Mouse (Mus musculus) midbrain, embryonic 14.5 days (tissue): Measurements from ENCODE around the gene Dock10. TPM values are rescaled to one million over a fixed set of nuclear protein-coding genes. Genes with fewer than 3 reads are reported as not detected.

Experiments used
- ATAC-seq: fragments of 200-750 bp; cut with Nextera tagmentation; 2 replicates; pipeline ENCODE4 v1.8.0; 2017; ENCODE audit warnings: moderate number of reproducible peaks, moderate library complexity; ENCODE audit not compliant: low FRiP score, low TSS enrichment
- DNase-seq: peaks from one replicate; pipeline ENCODE4 v3.0.0-alpha.2; 2015
- H3K27ac ChIP-seq: fragments of 300-500 bp; sonication (generic); replicated peaks from 2 replicates; pipeline ENCODE4 v1.5.1; 2014; ENCODE audit warnings: mild to moderate bottlenecking, low read depth, low read length, moderate library complexity
- H3K27me3 ChIP-seq: fragments of 300-500 bp; sonication (generic); 2 replicates; pipeline ENCODE4 v1.6.1; 2014; ENCODE audit warnings: low read length, control low read depth, mixed read lengths; ENCODE audit not compliant: control insufficient read depth, insufficient read depth
- H3K36me3 ChIP-seq: fragments of 300-500 bp; sonication (generic); 2 replicates; pipeline ENCODE4 v1.6.1; 2014; ENCODE audit warnings: low read length, control low read depth; ENCODE audit not compliant: control insufficient read depth, insufficient read depth
- H3K4me1 ChIP-seq: fragments of 300-500 bp; sonication (generic); 2 replicates; pipeline ENCODE4 v1.6.1; 2014; ENCODE audit warnings: mild to moderate bottlenecking, antibody characterized with exemption, low read length, control low read depth; ENCODE audit not compliant: control insufficient read depth, insufficient read depth
- H3K4me2 ChIP-seq: fragments of 300-500 bp; sonication (generic); 2 replicates; pipeline ENCODE4 v1.6.1; 2014; ENCODE audit warnings: mild to moderate bottlenecking, low read length, moderate library complexity
- H3K4me3 ChIP-seq: fragments of 300-500 bp; sonication (generic); replicated peaks from 2 replicates; pipeline ENCODE4 v1.5.1; 2014; ENCODE audit warnings: low read depth, low read length
- H3K9ac ChIP-seq: fragments of 300-500 bp; sonication (generic); replicated peaks from 2 replicates; pipeline ENCODE4 v1.6.1; 2014; ENCODE audit warnings: mild to moderate bottlenecking, low read length, moderate library complexity
- H3K9me3 ChIP-seq: fragments of 300-500 bp; sonication (generic); 2 replicates; pipeline ENCODE4 v1.6.1; 2016; ENCODE audit warnings: low read length, control low read depth, mixed read lengths; ENCODE audit not compliant: control insufficient read depth
- WGBS: fragments of 180-500 bp; shearing (Covaris S2); extraction: QIAGEN DNeasy Blood & Tissue Kit; methylation state at CpG from one replicate; pipeline ENCODE4 v1.1.7; 2014; 5-methylcytosine and 5-hydroxymethylcytosine counted together
- polyA plus RNA-seq: library from polyadenylated mRNA; unstranded; fragments of >200 nt; fragmentation: Nextera tagmentation; extraction: Ambion mirVana; gene quantifications from 2 replicates; pipeline ENCODE4 v1.2.1, GENCODE M21; 2014

Gene Dock10
- polyA plus RNA-seq, 1 experiment from 2014 or later: 3.1 TPM

DNA sequence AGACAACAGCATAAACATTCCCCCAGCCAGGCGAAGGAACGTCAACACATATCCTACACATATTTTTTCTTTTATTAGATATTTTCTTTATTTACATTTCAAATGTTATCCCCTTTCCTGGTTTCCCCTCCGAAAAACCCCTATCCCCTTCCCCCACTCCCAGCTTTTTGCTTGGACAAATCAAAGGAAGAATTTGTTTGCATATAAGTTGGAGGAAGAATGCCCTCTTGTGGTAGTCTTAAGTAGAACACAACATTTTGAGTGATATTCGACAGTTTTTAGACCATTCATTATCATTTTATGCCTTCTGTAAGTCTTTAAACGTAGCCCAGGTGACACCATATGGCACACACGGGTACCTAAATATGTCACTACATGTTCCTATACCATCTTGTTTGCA, 242.5 kb downstream of the Dock10 start:
- H3K4me2 ChIP-seq: no peak overlapping the region
- no peaks in the 10 kb centered on the region for H3K9me3 ChIP-seq
- no peak overlapping the region for H3K4me3 ChIP-seq
- no peak overlapping the region for H3K27ac ChIP-seq
- 52% methylated on average over 6 of the region's 6 CpGs for WGBS
- H3K9ac ChIP-seq: no peak overlapping the region
- DNase-seq (peak; percentile 76), ATAC-seq (no peak; the same call in 1 of the 2 replicates)
- no peaks in the 10 kb centered on the region for H3K4me1 ChIP-seq
- H3K27me3 ChIP-seq: no peaks in the 10 kb centered on the region
- no peaks in the 10 kb centered on the region for H3K36me3 ChIP-seq

GRCm38 (mm10) chr1:80512210-80512948, 245.9 kb downstream of the Dock10 start:
- ATAC-seq: peak; percentile 56; the same call in 1 of the 2 replicates
- Histone ChIP-seq H3K9me3 (no peaks in the 10 kb centered on the region), H3K4me2 (no peak overlapping the region), H3K36me3 (no peaks in the 10 kb centered on the region), H3K9ac (no peak overlapping the region), H3K4me3 (no peak overlapping the region), H3K4me1 (no peaks in the 10 kb centered on the region), H3K27me3 (no peaks in the 10 kb centered on the region), H3K27ac (no peak overlapping the region)
- WGBS: 59% methylated on average over 8 of the region's 8 CpGs
- DNase-seq: peak; percentile 80

- no peak for DNase-seq
- ATAC-seq: no peak
- WGBS: 84% methylated on average over 2 of the region's 2 CpGs
These were observed 253.6 kb downstream of the Dock10 start for GRCm38 (mm10) chr1:80504757-80505156.

DNA sequence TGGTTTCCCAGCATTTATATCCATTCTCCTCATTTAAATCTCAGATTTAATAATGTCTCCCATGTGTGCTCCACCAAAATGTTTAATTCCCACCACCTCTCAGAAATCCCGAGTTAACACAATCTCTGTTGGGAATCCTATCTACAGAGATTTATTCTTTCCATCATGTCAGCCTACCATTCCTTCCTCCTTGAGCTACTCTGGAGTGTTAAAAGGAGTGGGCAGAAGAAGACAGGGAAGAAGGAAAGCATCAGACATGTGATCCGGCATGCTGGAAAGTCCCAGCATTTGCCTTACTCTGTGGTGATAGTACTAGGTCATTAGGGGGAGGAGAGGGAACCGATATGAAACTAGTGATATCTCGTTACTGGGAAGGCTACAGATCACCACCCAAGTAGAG, 254.2 kb downstream of the Dock10 start:
- Histone ChIP-seq H3K27me3 (no peaks in the 10 kb centered on the region), H3K4me1 (no peaks in the 10 kb centered on the region), H3K4me3 (no peak overlapping the region), H3K27ac (no peak overlapping the region), H3K9me3 (no peaks in the 10 kb centered on the region), H3K36me3 (no peaks in the 10 kb centered on the region), H3K9ac (no peak overlapping the region), H3K4me2 (no peak overlapping the region)
- DNase-seq (no peak), ATAC-seq (no peak)
- 95% methylated on average over 4 of the region's 4 CpGs for WGBS

More at GRCm38 (mm10) chr1:80504757-80505156, 253.6 kb downstream of the Dock10 start:
- H3K36me3 ChIP-seq: no peaks in the 10 kb centered on the region
- H3K27ac ChIP-seq: no peak overlapping the region
- no peaks in the 10 kb centered on the region for H3K9me3 ChIP-seq
- no peak overlapping the region for H3K4me2 ChIP-seq
- no peak overlapping the region for H3K4me3 ChIP-seq
- H3K4me1 ChIP-seq: no peaks in the 10 kb centered on the region
- H3K9ac ChIP-seq: no peak overlapping the region
- H3K27me3 ChIP-seq: no peaks in the 10 kb centered on the region

DNA sequence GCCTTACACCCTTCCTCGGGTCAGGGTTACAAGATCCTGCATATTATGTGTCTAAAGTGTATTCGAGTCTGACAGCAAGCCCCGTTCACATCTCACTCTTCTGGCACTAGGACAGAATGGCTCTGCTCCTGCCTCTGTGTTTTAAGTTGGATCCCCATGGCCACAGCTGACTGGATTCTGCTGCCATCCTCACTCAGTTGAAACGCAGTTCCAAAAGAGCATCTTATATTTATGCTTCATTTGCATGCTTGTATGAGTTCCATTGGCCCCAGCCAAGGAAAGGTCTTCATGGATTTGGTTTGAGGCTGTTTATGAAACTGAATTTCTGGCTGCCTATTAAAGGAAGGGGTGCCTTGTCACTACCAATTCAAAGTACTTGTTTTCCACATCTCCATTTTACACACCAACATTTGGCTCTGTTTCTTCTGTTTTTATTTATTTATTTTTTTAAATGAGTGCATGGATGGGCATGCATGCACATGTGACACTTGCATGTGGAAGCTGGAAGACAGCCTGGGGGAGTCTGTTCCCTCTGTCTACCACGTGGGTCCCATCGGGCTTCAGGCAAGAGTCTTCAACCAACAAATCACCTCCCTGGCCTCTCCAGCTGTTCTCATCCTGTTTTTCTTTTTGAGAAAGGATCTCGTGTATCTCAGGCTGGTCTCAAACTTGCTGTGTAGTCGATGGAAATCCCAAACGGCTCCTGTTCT, 255.7 kb downstream of the Dock10 start:
- Histone ChIP-seq H3K9me3 (no peaks in the 10 kb centered on the region), H3K9ac (no peak overlapping the region), H3K27me3 (no peaks in the 10 kb centered on the region), H3K4me1 (no peaks in the 10 kb centered on the region), H3K4me3 (no peak overlapping the region), H3K27ac (no peak overlapping the region), H3K36me3 (no peaks in the 10 kb centered on the region), H3K4me2 (no peak overlapping the region)
- 85% methylated on average over 9 of the region's 9 CpGs for WGBS
- DNase-seq (no peak), ATAC-seq (no peak)

DNA sequence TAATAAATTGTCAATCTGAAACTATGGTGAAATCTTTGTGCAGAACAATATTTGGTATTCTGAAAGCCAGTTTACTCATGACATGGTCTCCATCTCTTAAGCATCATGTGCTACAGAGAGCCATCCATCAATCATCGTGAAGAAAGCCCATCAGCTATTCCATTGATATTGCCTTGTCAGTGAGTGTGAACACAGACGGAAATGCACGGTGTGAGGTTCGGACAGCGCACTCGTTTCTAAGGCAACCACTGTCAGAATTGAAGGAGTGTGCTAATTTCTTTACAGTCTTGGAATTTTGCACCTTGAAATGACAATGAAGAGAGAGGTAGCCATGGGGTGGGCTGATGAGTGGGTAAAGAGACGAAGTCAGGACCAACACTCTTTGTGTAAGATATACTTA, 259.1 kb downstream of the Dock10 start:
- ATAC-seq (no peak), DNase-seq (peak; percentile 40)
- Histone ChIP-seq H3K27me3 (no peaks in the 10 kb centered on the region), H3K4me1 (no peaks in the 10 kb centered on the region), H3K4me2 (no peak overlapping the region), H3K9me3 (no peaks in the 10 kb centered on the region), H3K9ac (no peak overlapping the region), H3K27ac (no peak overlapping the region), H3K36me3 (no peaks in the 10 kb centered on the region), H3K4me3 (no peak overlapping the region)
- 47% methylated on average over 7 of the region's 7 CpGs for WGBS

DNA sequence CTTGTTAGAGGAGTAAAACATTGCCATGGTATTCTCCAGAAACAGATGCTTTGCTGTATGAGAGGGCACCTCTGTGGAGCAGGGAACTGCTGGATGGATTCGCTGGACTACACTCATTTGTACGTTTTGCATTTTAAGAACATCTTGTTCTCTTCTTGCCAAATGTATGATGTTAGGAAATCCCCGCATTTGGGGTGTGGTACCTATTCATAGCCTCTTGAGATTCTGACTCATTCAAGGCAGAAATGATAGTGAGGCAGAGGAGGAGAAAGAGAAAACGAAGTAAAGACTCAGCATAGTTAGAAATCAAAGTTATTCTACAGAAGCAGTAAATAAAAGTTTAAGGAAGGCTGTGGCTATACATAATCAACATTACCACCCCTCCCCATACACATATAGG, 262.0 kb downstream of the Dock10 start:
- no peaks in the 10 kb centered on the region for H3K27me3 ChIP-seq
- no peaks in the 10 kb centered on the region for H3K9me3 ChIP-seq
- H3K36me3 ChIP-seq: no peaks in the 10 kb centered on the region
- DNase-seq: no peak
- H3K9ac ChIP-seq: no peak overlapping the region
- 91% methylated on average over 4 of the region's 4 CpGs for WGBS
- no peak overlapping the region for H3K4me3 ChIP-seq
- no peaks in the 10 kb centered on the region for H3K4me1 ChIP-seq
- H3K4me2 ChIP-seq: no peak overlapping the region
- ATAC-seq: no peak
- H3K27ac ChIP-seq: no peak overlapping the region

GRCm38 (mm10) chr1:80483419-80483818, 274.9 kb downstream of the Dock10 start:
- no peaks in the 10 kb centered on the region for H3K27me3 ChIP-seq

DNA sequence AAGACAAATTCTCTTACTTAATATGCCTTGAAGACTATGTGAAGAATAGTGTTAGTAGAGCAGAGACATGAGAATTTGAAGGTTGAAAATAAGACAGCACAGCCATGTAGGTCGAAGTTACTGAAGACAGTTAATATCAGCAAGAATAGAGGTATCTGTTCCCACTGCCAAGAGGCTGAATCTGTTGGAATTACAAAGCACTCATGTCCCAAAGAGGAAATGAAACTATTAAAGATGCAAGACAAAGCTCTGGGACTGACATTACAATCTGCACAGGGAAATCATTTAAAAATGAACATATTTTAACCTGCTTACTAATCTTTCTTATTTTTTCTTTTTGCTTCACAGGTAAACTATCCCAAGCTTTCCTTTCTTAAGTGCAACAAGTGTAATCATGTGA, 283.4 kb downstream of the Dock10 start:
- no peaks in the 10 kb centered on the region for H3K4me1 ChIP-seq
- no peak overlapping the region for H3K27ac ChIP-seq
- H3K9me3 ChIP-seq: no peaks in the 10 kb centered on the region
- no peak overlapping the region for H3K4me2 ChIP-seq
- ATAC-seq (no peak), DNase-seq (no peak)
- no peak overlapping the region for H3K4me3 ChIP-seq
- 79% methylated on average over 1 of the region's 1 CpGs for WGBS
- H3K27me3 ChIP-seq: no peaks in the 10 kb centered on the region
- no peaks in the 10 kb centered on the region for H3K36me3 ChIP-seq
- no peak overlapping the region for H3K9ac ChIP-seq

More at GRCm38 (mm10) chr1:80483419-80483818, 274.9 kb downstream of the Dock10 start:
- DNase-seq (no peak), ATAC-seq (no peak)
- H3K4me2 ChIP-seq: no peak overlapping the region
- H3K4me1 ChIP-seq: no peaks in the 10 kb centered on the region
- no peak overlapping the region for H3K27ac ChIP-seq
- no peaks in the 10 kb centered on the region for H3K9me3 ChIP-seq
- H3K36me3 ChIP-seq: no peaks in the 10 kb centered on the region
- H3K4me3 ChIP-seq: no peak overlapping the region
- 87% methylated on average over 5 of the region's 5 CpGs for WGBS
- no peak overlapping the region for H3K9ac ChIP-seq
